Mouse (Mus musculus): ENCODE measurements around the gene Tpsab1.

Gene Tpsab1

DNA sequence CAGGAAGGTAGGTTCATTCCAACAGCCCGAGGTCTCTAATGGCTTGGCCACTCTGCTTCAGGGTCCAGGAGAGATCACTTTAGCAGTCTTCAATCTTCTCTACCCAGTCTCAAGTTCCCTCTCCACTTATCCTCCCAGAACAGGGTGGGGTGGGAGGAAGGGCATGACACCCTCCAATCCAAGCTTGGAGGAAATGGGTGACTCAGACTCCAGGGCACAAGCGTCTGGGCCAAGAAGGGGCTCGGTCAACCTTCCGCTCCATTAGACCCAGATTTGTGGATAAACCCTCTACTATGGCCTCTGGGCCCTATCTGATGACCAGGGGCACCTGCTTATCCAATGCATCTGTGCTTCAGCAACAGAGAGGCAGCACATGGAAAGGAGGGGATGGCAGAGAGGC is at the start of gene Tpsab1:
Tpsab1 (minus strand) TSS at position 101 of the 400 bp plus-strand sequence.
- no peak for DNase-seq

DNA sequence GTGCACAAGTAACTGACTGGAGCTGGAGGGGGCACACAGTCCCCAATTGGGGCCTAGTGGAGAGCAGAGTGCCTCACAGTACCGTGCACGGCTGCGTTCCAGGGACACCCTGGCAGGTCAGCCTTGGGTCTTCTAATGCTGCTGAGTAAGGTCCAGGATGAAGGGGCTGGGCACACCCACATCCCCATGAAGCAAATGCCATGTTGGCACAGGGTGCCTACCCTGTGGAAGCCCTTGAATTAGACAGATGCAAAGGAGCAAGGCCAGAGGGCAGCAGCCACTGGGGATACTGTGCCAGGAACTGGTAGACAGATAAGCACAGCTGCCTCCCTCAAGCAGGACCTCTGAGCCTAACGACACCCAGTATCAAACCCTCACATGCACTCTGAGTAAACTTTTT is 49.2 kb upstream of the Tpsab1 start:
- no peak for DNase-seq

DNA sequence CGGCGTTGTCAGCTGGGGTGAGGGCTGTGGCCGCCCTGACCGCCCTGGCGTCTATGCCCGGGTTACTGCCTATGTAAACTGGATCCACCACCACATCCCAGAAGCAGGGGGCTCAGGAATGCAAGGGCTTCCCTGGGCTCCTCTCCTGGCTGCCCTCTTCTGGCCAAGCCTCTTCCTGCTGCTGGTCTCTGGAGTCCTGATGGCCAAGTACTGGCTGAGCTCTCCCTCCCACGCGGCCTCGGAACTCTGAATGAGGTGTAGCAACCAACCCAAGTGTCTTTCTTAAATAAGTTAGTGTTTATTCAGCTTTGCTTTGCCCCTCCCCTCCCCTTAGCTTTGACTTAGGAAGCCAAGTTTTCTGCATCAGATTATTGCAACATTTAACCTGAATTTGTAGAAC is 28.6 kb upstream of the Tpsab1 start:
- no peak for DNase-seq

DNA sequence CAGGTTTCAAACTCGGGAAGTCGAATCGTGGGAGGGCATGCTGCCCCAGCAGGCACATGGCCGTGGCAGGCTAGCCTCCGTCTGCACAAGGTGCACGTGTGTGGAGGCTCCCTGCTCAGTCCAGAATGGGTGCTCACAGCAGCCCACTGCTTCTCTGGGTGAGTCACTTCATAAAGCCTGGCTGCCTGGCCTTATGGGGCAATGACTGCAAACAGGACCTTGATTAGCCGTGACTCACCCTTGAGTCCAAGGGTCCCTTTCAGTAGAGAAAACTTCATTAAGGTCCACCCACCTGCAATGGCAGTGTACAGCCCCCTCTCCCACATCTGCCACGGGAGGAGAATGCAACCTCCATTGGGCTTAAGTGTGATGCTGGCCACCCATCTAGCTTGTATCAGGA is 27.1 kb upstream of the Tpsab1 start:
- no peak for DNase-seq

DNA sequence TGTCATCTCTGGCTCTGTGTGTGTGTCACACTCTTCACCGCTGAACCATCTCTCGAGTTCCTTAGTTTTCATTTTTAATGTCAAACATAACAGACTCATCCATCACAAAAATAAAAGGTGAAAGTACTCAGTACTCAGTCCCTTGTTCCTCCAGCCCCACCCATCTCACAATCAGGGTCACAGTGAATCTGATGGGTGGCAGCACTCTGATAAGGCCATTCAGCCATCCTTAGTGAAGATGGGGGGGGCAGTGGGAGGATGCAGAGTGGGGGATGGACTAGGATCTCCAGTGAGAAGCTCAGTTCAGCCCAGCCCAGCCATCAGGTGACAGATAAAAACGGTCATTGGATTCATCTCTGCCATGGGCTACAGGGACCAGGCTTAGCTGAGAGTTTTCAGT is 23.6 kb upstream of the Tpsab1 start, which contains the start of gene Tpsg1:
Tpsg1 (plus strand) TSS at position 301 of the 400 bp plus-strand sequence.
- DNase-seq = no peak

DNA sequence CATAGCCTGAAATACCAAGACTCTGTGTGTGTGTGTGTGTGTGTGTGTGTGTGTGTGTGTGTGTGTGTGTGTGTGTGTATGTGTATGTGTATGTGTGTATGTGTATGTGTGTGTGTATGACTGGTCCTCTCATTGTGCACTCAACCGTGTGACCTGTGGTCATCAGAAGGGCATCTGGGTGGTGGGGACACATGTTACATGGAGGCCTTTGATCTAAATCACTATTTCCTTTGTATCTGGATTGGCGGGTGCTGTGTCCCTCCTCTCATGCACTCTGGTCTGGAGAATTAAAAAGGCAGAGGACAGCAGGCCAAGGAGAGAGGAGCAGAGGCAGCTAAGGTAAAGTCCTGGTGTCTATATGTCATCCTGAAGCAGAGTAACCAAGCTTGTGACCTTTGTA is 20.6 kb upstream of the Tpsab1 start, which contains the start of gene Tpsb2:
Tpsb2 (plus strand) TSS at position 301 of the 400 bp plus-strand sequence.
- no peak for DNase-seq

DNA sequence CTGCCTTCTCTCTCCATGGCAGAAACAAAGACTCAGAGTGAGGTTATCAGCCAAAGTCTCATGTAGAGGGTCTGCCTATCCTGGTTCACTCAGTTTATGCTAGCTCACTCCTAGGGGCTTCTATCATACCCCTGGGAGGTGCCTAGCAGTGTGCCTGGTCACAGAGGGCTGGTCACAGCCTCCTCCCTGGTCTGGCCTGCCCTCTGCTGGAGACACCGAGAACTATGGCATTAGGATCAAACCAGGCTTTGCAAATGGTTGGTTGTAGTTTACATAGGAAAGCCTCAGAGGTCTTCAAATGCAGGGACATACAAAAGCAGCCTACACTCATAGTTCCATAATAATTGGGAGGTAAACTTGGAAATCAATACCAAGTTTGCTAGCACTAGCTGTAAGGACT is 18.4 kb upstream of the Tpsab1 start:
- DNase-seq = peak; percentile 19 to 39

DNA sequence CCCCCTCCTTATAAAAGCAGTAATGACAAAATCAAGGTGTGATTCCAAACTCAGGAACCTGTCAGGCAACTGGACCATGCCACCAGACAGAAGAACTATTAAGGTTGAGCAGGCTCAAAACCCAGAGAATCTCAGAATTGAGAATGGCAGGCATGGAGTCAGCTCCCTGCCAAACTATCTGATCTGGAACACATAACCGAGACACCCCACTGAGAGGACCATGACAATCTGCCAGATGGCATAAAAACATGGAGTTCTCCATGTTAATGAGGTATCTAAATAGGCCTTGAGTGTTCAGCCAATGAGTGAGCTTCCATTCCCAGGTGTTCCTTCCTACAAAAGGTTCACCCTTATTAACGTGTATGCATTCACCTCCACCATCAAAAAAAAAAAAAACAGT is 15.9 kb upstream of the Tpsab1 start:
- no peak for DNase-seq

DNA sequence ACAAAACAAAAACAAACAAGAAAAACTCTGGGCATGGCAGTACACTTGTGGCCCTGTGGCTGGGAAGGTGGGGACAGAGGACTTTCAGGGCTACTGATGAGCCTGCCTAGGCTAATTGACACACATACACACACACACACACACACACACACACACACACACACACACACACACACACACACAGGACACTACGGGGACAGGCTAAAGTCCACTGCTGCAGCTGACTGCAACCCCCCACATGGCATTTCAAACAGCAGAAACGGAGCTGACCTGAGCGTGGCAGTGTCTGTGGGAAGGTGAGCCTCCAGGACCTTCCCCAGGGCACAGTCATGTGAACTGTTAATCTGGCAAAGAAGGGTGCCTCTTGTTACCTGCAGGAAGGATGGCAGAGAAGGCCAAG is 3.9 kb downstream of the Tpsab1 start:
- DNase-seq = no peak

DNA sequence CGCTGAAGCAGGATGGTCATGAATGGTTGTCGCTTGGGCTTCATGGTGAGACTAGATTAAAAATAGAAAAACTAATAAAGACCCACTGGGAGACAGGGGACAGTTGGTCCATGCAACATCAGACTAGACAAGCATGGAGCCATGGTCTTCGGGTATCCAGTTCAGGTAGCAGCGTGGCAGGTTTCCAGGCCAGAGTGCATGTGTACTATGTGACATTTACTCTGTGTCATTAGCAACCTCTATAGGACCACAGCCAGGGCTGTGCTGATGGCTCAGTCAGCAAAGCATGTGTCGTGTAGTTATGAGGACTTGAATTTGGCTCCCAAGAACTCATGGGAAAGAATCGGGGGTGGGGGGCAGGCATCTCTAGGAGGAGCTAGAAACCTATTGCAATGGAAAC is 5.4 kb downstream of the Tpsab1 start:
- no peak for DNase-seq

DNA sequence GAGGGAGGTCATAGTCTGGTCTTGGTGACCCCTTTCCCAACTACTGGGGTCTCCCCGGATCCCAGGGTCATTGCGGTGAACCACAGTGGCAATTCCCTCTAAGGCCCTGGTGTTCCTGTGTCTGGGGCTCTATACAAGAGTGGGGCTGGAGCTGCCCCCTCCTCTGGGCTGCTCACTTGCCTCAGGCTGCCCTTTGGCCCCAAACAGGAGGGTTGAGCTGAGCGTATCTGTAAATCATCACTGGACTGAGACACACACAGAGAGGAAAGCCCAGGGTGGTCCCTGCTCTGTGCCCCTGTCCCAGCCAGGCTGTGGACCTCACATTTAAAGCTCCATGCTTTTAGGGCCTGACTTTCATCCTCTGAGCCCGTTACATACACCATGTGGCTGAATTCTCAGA is 7.1 kb downstream of the Tpsab1 start:
- DNase-seq = no peak

DNA sequence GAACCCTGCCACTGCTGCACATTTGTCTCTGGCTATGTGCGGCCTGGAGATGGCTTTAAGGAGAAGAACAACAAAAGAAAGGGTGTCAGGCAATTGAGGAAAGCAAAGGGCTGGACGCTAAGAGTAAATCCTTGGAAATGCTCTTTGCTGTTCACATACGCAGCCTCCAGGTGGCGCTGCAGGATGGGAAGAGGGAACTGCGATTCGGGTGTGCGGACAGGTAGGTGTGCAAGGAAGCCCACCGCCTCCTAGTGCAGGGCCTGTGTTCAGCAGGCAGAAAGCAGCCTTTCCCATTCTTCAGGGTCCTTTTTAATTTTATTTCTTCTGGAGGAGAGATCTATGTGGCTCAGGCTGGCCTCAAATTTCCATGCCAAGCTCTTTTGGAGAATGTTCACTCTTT is 11.4 kb downstream of the Tpsab1 start:
- peak; percentile 52 to 56 for DNase-seq

DNA sequence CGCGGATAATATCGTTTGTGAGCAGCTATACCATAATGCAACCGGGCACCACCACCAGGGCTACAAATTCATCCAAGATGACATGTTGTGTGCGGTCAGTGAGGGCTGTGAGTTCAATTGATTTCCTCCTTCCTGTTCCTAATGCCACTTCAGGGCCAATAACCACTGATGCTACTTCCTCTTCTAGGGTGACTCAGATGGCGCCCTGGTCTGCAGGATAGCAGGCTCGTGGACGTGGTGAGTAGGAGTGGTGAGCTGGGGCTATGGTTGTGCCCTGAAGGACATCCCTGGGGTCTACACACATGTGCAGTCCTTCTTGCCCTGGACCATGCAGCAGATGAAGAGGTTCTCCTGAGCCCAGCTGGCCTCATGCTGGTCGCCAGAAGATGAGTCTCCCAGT is 13.0 kb downstream of the Tpsab1 start:
- no peak for DNase-seq

DNA sequence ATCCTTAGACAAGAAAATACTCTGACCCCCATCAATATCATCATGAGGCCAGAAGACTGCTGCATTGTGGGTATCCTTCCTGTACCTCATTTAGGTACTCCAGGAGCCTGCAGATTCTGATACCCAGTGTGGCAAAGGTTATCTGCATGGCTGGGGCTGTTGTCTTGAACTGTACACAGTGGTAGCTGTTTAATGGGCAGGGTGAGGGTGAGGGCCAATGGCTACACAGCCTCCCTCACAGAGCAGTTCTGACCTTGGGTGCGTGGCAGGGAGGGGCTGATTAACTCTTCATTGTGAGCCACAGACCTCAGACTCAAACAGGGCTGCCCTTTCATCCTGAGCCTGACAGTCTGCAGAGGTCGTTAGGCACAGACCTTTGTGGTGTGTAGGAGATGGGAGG is 22.4 kb downstream of the Tpsab1 start:
- no peak for DNase-seq

DNA sequence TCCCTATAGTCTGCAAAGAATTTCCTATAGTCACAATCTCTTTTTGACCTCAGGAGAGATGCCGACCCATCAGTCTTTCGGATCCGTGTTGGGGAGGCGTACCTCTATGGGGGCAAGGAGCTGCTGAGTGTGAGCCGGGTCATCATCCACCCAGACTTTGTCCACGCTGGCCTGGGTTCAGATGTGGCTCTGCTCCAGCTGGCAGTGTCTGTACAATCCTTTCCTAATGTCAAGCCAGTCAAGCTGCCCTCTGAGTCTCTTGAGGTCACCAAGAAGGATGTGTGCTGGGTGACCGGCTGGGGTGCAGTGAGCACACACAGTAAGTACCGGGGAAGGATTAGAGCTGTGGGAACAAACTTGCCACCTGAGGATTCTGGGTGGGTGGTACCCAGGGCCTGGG is 24.5 kb downstream of the Tpsab1 start:
- no peak for DNase-seq

DNA sequence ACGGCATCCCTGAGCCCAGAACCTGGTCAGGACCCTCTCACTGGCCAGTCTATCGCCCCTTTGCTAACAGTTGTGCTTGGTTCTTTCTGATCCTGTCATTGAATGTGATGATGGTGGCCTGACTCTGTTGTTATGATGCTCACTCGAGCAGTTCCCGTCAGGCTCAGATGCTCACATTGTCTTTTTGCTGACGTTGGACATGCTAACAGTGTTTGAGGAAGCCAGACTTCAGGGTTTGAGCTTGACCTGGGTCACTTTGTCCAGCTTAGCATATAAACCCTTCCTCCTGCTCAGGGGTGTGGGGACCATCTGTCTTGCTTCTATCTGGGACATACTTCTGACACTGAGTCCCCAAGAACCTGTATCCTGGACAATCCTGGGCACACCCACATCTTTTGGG is 27.0 kb downstream of the Tpsab1 start, which contains the start of gene Prss29:
Prss29 (plus strand) TSS at position 301 of the 400 bp plus-strand sequence.
- DNase-seq = no peak

DNA sequence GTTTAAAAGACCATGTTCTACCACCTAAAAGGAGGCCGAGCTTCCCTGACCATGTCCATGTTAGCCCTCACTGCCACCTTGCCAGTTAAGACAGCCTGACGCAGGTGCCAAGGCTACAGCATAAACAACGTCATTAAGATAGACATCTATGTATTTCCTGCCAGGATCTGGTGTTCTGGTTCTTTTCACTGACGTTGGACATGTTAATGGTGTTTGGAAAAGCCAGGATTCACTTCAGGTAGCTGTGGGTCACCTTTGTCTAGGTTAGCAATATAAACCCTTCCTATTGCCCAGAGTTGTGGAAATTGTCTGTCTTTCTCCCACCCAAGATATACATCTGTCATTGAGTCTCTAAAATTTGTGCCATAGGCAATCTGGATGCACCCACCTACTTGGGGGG is 37.0 kb downstream of the Tpsab1 start, which contains the start of gene Prss28:
Prss28 (plus strand) TSS at position 301 of the 400 bp plus-strand sequence.
- DNase-seq = no peak

DNA sequence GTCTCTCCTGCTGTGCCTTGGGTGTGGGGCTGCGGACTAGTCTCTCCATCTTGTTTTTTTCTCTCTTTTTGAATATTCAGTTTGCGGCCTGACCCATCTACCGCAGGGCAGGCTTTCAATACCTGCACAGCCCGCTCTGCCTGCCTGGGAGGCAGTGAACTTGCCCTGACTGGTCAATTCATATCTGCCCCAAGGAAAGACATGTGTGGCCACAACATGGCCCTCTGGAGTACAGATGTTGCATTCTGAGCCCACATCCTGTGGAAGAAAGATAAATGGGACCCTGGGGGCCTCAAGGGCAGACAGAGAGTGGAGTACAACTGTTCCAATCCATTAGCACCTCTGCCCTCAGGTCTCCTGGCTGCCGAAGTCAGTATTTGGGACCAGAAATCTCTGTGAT is 47.3 kb downstream of the Tpsab1 start, which contains the start of gene Prss34:
Prss34 (plus strand) TSS at position 301 of the 400 bp plus-strand sequence.
- no peak for DNase-seq

DNA sequence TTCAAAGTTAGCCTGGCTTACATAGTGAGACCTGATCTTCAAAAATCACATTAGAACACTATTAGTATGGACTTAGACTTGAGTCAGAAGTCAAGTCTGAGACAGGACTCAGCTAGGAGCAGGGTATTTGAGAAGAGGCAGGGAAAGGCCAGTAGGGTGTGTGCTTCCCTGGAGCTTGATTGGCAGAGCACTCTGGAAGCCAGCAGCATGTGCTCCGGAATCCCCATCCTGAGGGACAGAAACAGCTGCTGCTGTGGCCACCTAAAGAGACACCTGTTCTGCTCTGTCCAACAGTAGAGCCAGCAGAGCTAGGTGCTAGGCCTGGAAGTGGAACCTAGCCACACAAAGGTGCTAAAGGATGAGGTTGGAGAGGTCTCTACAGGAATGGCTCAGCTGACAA is 51.3 kb downstream of the Tpsab1 start:
- no peak for DNase-seq

DNA sequence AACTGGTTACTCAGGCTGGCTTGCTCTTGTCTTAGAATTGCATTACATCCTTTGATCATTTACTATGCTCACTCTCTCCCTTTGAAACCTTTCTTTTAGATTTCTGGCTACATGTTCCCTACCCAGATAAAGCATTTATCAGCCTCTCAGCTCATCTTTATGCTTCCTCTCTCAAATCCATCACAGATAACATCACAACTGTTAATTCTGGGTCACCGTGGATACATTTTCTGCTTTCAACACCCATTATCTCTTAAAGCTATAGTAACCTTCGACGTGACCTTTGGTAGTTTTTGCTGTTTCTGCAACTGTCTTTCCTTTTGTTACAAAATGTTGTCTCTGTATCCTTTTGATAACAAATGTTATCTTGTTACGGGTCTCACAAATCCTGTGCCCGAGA is 51.9 kb downstream of the Tpsab1 start:
- no peak for DNase-seq
